Mouse (Mus musculus) lung, embryonic 14.5 days (tissue): ENCODE data around the gene Lif. TPM values are rescaled to one million over a fixed set of nuclear protein-coding genes. Genes with fewer than 3 reads are reported as not detected.

Experiments used
- ATAC-seq: fragments of 200-750 bp; cut with Nextera tagmentation; 2 replicates; pipeline ENCODE4 v1.8.0; 2017; ENCODE audit warnings: mild to moderate bottlenecking, moderate TSS enrichment, moderate library complexity; ENCODE audit not compliant: insufficient read depth
- DNase-seq: peaks from one replicate; pipeline ENCODE4 v3.0.0-alpha.2; 2015
- H3K27ac ChIP-seq: fragments of 300-500 bp; sonication (generic); 2 replicates; pipeline ENCODE4 v1.5.1; 2014; ENCODE audit warnings: low read depth, mild to moderate bottlenecking, moderate library complexity
- H3K27me3 ChIP-seq: fragments of 300-500 bp; sonication (generic); 2 replicates; pipeline ENCODE4 v1.6.1; 2014; ENCODE audit warnings: low read length, control low read depth; ENCODE audit not compliant: insufficient read depth
- H3K36me3 ChIP-seq: fragments of 300-500 bp; sonication (generic); 2 replicates; pipeline ENCODE4 v1.6.1; 2014; ENCODE audit warnings: control low read depth; ENCODE audit not compliant: insufficient read depth
- H3K4me1 ChIP-seq: fragments of 300-500 bp; sonication (generic); 2 replicates; pipeline ENCODE4 v1.6.1; 2014; ENCODE audit warnings: antibody characterized with exemption, control low read depth; ENCODE audit not compliant: insufficient read depth
- H3K4me2 ChIP-seq: fragments of 300-500 bp; sonication (generic); 2 replicates; pipeline ENCODE4 v1.6.1; 2014; ENCODE audit warnings: mild to moderate bottlenecking
- H3K4me3 ChIP-seq: fragments of 300-500 bp; sonication (generic); 2 replicates; pipeline ENCODE4 v1.5.1; 2014; ENCODE audit warnings: low read depth, low read length
- H3K9ac ChIP-seq: fragments of 300-500 bp; sonication (generic); 2 replicates; pipeline ENCODE4 v1.6.1; 2014
- H3K9me3 ChIP-seq: fragments of 300-500 bp; sonication (generic); 2 replicates; pipeline ENCODE4 v1.6.1; 2016; ENCODE audit warnings: low read depth, low read length, control low read depth
- CTCF ChIP-seq: IDR thresholded peaks from 2 replicates; pipeline ENCODE4 v1.5.1; 2016; ENCODE audit warnings: antibody characterized with exemption, low read depth
- WGBS: fragments of 180-500 bp; shearing (Covaris S2); extraction: QIAGEN DNeasy Blood & Tissue Kit; methylation state at CpG from one replicate; pipeline ENCODE4 v1.1.7; 2014; 5-methylcytosine and 5-hydroxymethylcytosine counted together
- polyA plus RNA-seq: library from polyadenylated mRNA; unstranded; fragments of >200 nt; fragmentation: Nextera tagmentation; extraction: Ambion mirVana; gene quantifications from 2 replicates; pipeline ENCODE4 v1.2.1, GENCODE M21; 2014

Lif gene
- polyA plus RNA-seq, 1 experiment from 2014 or later, result 0.33 TPM

DNA sequence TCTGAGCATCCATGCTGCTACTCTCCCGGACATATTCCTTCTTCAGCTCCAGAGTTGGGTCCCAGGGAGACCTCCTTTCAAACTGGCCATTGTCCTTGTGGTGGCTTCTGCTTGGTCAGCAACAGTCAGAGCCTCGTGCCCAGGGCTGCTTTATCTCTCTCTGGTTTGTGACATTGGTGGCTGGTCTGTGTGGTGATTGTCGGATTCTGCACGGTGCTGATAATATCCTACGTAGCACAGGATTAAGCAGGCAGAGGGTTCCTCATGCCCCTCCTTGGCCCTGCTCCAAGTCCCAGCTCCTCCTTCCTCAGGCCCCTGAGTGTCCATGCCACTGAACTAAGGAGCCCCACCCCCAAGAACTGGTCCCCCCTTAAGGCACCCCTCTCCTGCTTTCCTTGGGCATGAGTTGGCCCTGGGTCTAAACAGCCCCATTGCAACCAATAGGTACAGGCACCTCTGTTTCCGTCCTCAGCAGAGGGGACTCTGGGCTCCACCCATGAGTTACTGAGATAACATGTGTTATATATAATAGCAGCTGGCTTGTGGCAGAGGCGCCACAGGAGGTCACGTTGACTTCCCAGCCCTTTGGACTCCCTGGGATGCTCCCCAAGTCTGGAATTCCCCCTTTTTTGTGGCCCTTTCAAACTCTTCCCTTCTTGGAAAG, 35.0 kb downstream of the Lif start:
- ATAC-seq (no peak), DNase-seq (no peak)
- Histone ChIP-seq H3K4me3 (no peak overlapping the region), H3K9me3 (no peaks in the 10 kb centered on the region), H3K4me2 (no peak overlapping the region), H3K36me3 (no peaks in the 10 kb centered on the region), H3K9ac (no peak overlapping the region), H3K4me1 (peaks cover 4% of the 10 kb centered on the region; the same call in 1 of the 2 replicates), H3K27ac (no peak overlapping the region), H3K27me3 (peaks cover 4% of the 10 kb centered on the region; the same call in 1 of the 2 replicates)
- 53% methylated on average over 8 of the region's 8 CpGs for WGBS
- no peak for TF ChIP-seq CTCF

DNA sequence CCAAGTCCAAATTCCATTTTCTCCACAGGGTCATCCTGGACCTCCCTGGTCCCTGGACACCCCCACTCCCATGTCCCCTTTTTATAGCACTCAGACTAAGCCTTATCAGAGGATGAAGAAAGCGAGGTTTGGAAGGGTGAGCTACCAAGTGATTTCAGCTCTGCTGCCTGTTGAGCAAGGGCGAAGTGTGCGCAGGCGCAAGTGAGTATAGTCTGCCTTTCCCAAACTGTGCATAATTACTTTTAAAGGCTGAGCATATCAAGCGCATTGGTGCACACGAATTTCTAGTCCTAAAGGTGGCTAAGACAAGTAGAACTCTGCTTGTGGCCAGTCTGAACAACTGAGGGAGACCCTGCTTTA, 35.5 kb downstream of the Lif start:
- Histone ChIP-seq H3K9me3 (no peaks in the 10 kb centered on the region), H3K4me1 (peaks cover 4% of the 10 kb centered on the region; the same call in 1 of the 2 replicates), H3K4me2 (no peak overlapping the region), H3K27ac (no peak overlapping the region), H3K36me3 (no peaks in the 10 kb centered on the region), H3K9ac (no peak overlapping the region), H3K4me3 (no peak overlapping the region), H3K27me3 (peaks cover 4% of the 10 kb centered on the region; the same call in 1 of the 2 replicates)
- TF ChIP-seq CTCF, result no peak
- ATAC-seq (no peak), DNase-seq (no peak)
- whole genome bisulfite sequencing, result 87% methylated on average over 6 of the region's 6 CpGs

DNA sequence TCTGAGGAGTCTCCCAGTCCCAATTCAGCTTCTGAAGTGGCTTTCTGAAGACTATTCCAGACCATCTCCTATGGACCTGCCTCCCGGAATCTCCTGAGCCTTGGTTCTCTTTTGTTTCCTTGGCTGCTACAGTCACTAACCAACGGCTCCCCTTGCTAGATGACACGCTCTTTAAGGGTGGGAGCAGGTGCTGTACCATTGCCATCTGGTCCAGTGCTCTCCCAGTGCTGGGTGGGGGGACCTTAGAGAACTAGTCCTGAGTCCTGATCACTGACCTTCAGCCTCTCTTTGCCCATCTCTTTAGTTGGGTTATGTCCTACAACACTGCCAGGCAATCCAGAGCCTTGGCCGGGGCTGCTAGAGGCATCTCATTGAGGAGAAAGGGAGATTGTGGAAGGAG, 36.1 kb downstream of the Lif start:
- WGBS, result 84% methylated on average over 4 of the region's 4 CpGs
- no peak overlapping the region for H3K27ac ChIP-seq
- H3K27me3 ChIP-seq, result peaks cover 4% of the 10 kb centered on the region; the same call in 1 of the 2 replicates
- no peaks in the 10 kb centered on the region for H3K36me3 ChIP-seq
- H3K4me2 ChIP-seq, result no peak overlapping the region
- TF ChIP-seq CTCF, result no peak
- DNase-seq (no peak), ATAC-seq (no peak)
- no peaks in the 10 kb centered on the region for H3K9me3 ChIP-seq
- no peak overlapping the region for H3K9ac ChIP-seq
- no peak overlapping the region for H3K4me3 ChIP-seq
- peaks cover 6% of the 10 kb centered on the region; the same call in 1 of the 2 replicates for H3K4me1 ChIP-seq

DNA sequence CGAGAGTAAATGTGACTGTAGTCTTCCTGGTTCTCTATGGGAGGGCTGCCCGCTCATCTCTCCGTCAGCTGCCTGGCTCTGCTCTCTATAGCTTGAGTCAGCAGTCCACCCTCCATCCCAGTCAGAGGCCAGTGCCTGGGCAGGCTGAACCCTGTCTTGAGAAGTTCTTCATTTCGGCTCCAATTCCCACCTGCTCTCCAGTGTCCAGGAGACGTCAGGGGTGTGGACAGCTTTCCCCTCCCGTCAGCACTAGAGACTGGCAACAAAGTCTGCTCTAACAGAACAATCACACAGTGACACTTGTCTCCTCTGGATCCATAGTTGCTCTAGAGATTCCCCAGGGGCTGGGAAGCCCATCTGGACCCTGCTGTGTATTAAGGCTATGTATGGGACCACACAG, 36.7 kb downstream of the Lif start:
- Histone ChIP-seq H3K4me2 (no peak overlapping the region), H3K4me3 (no peak overlapping the region), H3K9me3 (no peaks in the 10 kb centered on the region), H3K9ac (no peak overlapping the region), H3K27me3 (peaks cover 4% of the 10 kb centered on the region; the same call in 1 of the 2 replicates), H3K27ac (no peak overlapping the region), H3K4me1 (peaks cover 10% of the 10 kb centered on the region; the same call in 1 of the 2 replicates), H3K36me3 (no peaks in the 10 kb centered on the region)
- 75% methylated on average over 6 of the region's 6 CpGs for WGBS
- DNase-seq (no peak), ATAC-seq (no peak)
- TF ChIP-seq CTCF, result no peak

DNA sequence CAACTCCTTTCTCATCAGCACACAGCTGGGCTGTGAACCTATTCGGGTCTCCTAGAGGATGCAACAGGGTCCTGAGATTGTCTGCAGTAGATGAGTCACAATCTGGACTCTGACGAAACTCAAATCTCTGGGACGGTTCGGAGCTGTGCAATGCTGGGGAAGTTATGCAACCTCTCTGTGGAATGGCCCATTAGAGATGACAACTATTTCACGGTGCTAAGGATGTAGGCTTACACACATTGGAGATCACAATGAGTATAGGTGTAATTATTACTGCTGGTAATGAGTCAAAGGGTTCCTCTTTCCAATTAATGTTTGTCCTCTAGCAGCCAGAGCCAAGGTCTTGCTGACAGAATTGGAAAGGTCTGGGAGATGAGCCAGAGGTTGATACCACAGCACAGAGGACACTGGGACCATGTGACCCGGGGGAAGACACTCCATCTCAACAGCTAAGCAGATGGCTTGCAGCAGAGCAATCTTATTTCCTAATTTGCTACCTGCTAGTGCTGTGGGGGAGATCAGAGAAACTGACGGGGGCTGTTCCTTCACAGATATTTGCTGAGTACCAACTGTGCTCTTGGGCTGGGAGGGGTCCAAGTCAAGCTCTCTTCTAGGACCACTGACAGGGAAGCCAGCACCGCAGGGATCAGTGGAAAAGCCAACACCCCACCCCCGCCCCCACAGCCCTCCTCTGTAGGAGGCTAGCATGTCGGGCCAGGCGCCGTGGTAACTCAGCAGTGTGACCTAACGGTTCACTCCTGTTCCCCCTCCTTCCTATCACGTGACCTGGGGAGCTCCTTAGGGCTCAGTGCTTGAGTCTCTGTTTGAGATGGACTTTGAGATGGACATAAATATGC, 37.4 kb downstream of the Lif start:
- Histone ChIP-seq H3K9ac (no peak overlapping the region), H3K27me3 (peaks cover 4% of the 10 kb centered on the region; the same call in 1 of the 2 replicates), H3K9me3 (no peaks in the 10 kb centered on the region), H3K36me3 (no peaks in the 10 kb centered on the region), H3K4me1 (peaks cover 14% of the 10 kb centered on the region; the same call in 1 of the 2 replicates), H3K27ac (no peak overlapping the region), H3K4me3 (no peak overlapping the region), H3K4me2 (no peak overlapping the region)
- ATAC-seq (no peak), DNase-seq (no peak)
- no peak for TF ChIP-seq CTCF
- 29% methylated on average over 14 of the region's 14 CpGs for WGBS

DNA sequence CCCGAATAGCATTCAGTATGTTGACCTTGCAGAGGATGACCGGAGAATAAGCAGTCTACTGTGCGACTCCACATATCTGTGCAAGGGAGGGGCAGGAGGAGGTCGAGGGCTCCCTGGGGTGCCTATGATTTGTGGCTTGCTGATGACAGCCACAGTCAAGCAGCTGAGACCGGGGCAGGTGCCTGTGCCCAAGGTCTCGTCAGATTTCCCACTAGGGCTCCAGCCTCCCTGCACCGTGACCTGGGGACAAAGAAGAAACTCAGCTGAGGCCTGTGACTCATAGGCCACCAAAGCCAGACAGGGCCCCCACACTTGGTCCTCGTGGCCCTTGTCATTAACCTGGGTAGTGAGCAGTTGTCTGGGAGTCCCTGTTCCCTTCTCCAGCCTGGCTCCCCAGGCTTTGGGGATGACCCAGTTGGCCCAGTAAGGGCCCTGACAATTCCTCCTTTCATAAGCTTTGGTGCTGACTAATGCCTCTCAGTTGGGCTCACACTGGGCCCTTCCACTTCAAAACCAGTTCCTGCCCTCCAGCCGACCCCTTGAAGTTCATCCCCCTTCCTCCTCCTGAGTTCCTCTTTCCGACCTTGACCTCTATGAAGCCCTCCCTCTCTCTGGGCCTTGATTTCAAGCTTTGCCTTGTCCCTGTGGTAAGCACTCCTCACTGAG, 39.4 kb downstream of the Lif start:
- Histone ChIP-seq H3K4me3 (no peak overlapping the region), H3K36me3 (no peaks in the 10 kb centered on the region), H3K4me1 (peaks cover 17% of the 10 kb centered on the region; the same call in 1 of the 2 replicates), H3K27ac (no peak overlapping the region), H3K4me2 (no peak overlapping the region), H3K9ac (no peak overlapping the region), H3K27me3 (peaks cover 4% of the 10 kb centered on the region; the same call in 1 of the 2 replicates), H3K9me3 (no peaks in the 10 kb centered on the region)
- no peak for ATAC-seq
- 67% methylated on average over 10 of the region's 10 CpGs for WGBS
- no peak for DNase-seq
- no peak for TF ChIP-seq CTCF

DNA sequence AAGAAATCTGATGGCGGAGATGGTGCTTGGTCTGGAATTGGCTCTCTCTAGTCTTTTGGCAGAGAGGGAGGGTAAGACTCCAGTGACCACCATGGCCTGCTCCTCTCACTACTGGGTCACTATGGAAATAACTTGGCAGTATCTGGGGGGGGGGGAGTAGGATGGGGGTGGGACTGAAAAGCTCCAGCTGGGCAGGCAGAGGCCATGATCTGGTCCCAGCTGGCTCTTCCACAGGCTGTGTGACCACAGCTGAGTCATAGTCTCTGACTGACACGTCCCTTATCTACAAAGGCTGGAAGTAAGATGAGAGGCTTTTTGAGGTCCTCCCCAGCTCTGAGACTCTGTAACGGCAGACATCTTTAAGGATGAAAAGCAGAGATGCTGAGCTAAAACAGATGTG, 40.4 kb downstream of the Lif start:
- Histone ChIP-seq H3K27me3 (peaks cover 4% of the 10 kb centered on the region; the same call in 1 of the 2 replicates), H3K4me2 (no peak overlapping the region), H3K9me3 (no peaks in the 10 kb centered on the region), H3K9ac (no peak overlapping the region), H3K36me3 (no peaks in the 10 kb centered on the region), H3K4me1 (peaks cover 22% of the 10 kb centered on the region), H3K4me3 (no peak overlapping the region), H3K27ac (no peak overlapping the region)
- WGBS, result 31% methylated on average over 3 of the region's 3 CpGs
- ATAC-seq (peak; percentile 78), DNase-seq (peak; percentile 79)
- no peak for TF ChIP-seq CTCF
